Mouse (Mus musculus): ENCODE results near the gene Dusp10. TPM values are rescaled to one million over a fixed set of nuclear protein-coding genes. Genes with fewer than 3 reads are reported as not detected.

Dusp10 gene
- total RNA-seq, 1 experiment: 5.4 TPM

- no peak for DNase-seq (ENCODE audit: low read depth, low spot score)
- Histone ChIP-seq H3K9me3 (ENCODE audit: control insufficient read depth, insufficient read depth, low read depth, low read length) (no peaks in the 10 kb centered on the region), H3K4me3 (ENCODE audit: insufficient read depth in 1 of 2, low read depth in 1 of 2, low read length in 2 of 2, poor library complexity in 1 of 2, severe bottlenecking in 1 of 2) (no peak overlapping the region), H3K9ac (ENCODE audit: insufficient read depth, low read depth, low read length, poor library complexity, severe bottlenecking) (no peak overlapping the region), H3K36me3 (ENCODE audit: control insufficient read depth, insufficient read depth, low read length, poor library complexity, severe bottlenecking) (no peaks in the 10 kb centered on the region), H3K4me1 (ENCODE audit: control insufficient read depth in 2 of 2, insufficient read depth in 2 of 2, low read length in 2 of 2, poor library complexity in 1 of 2) (no peaks in the 10 kb centered on the region), H3K27ac (ENCODE audit: insufficient read depth, low read depth, low read length, poor library complexity, severe bottlenecking) (no peak overlapping the region)
- no peak for TF ChIP-seq ZNF384 (IDR thresholded peaks at IDR 0.05; ENCODE audit: low read depth, low read length)
- no peak for TF ChIP-seq ZC3H11A (IDR thresholded peaks at IDR 0.05; ENCODE audit: borderline replicate concordance, low read depth, low read length)
- no peak for TF ChIP-seq MAFK (IDR thresholded peaks at IDR 0.05; ENCODE audit: insufficient read depth, low read depth, low read length)
- no peak for TF ChIP-seq HCFC1 (IDR thresholded peaks at IDR 0.05; ENCODE audit: borderline replicate concordance, insufficient read depth, low read length)
- TF ChIP-seq CHD2 (IDR thresholded peaks at IDR 0.05; ENCODE audit: low read depth, low read length): no peak
- in situ Hi-C loops (cut with MboI; ENCODE audit: low sequenced_read_pairs in 2 of 2, unreplicated experiment in 2 of 2): no loop called here
These were observed 7.6 kb upstream of the Dusp10 start for GRCm38 (mm10) chr1:184005315-184006058.

GRCm38 (mm10) chr1:184006086-184006485, 7.0 kb upstream of the Dusp10 start:
- in situ Hi-C loops (cut with MboI; ENCODE audit: low sequenced_read_pairs in 2 of 2, unreplicated experiment in 2 of 2): no loop called here
- Histone ChIP-seq H3K4me1 (ENCODE audit: control insufficient read depth in 2 of 2, insufficient read depth in 2 of 2, low read length in 2 of 2, poor library complexity in 1 of 2) (no peaks in the 10 kb centered on the region), H3K9ac (ENCODE audit: insufficient read depth, low read depth, low read length, poor library complexity, severe bottlenecking) (no peak overlapping the region), H3K36me3 (ENCODE audit: control insufficient read depth, insufficient read depth, low read length, poor library complexity, severe bottlenecking) (no peaks in the 10 kb centered on the region), H3K9me3 (ENCODE audit: control insufficient read depth, insufficient read depth, low read depth, low read length) (no peaks in the 10 kb centered on the region), H3K4me3 (ENCODE audit: insufficient read depth in 1 of 2, low read depth in 1 of 2, low read length in 2 of 2, poor library complexity in 1 of 2, severe bottlenecking in 1 of 2) (no peak overlapping the region), H3K27ac (ENCODE audit: insufficient read depth, low read depth, low read length, poor library complexity, severe bottlenecking) (no peak overlapping the region)
- TF ChIP-seq ZC3H11A (IDR thresholded peaks at IDR 0.05; ENCODE audit: borderline replicate concordance, low read depth, low read length) (no peak), ZNF384 (IDR thresholded peaks at IDR 0.05; ENCODE audit: low read depth, low read length) (no peak), MAFK (IDR thresholded peaks at IDR 0.05; ENCODE audit: insufficient read depth, low read depth, low read length) (no peak), HCFC1 (IDR thresholded peaks at IDR 0.05; ENCODE audit: borderline replicate concordance, insufficient read depth, low read length) (no peak), CHD2 (IDR thresholded peaks at IDR 0.05; ENCODE audit: low read depth, low read length) (no peak)
- DNase-seq (ENCODE audit: low read depth, low spot score): no peak

- in situ Hi-C loops (cut with MboI; ENCODE audit: low sequenced_read_pairs in 2 of 2, unreplicated experiment in 2 of 2): no loop called here
- no peak overlapping the region for H3K4me3 ChIP-seq (ENCODE audit: insufficient read depth in 1 of 2, low read depth in 1 of 2, low read length in 2 of 2, poor library complexity in 1 of 2, severe bottlenecking in 1 of 2)
- H3K27ac ChIP-seq (ENCODE audit: insufficient read depth, low read depth, low read length, poor library complexity, severe bottlenecking): no peak overlapping the region
- no peak overlapping the region for H3K9ac ChIP-seq (ENCODE audit: insufficient read depth, low read depth, low read length, poor library complexity, severe bottlenecking)
- H3K4me1 ChIP-seq (ENCODE audit: control insufficient read depth in 2 of 2, insufficient read depth in 2 of 2, low read length in 2 of 2, poor library complexity in 1 of 2): no peaks in the 10 kb centered on the region
- no peaks in the 10 kb centered on the region for H3K9me3 ChIP-seq (ENCODE audit: control insufficient read depth, insufficient read depth, low read depth, low read length)
- DNase-seq (ENCODE audit: low read depth, low spot score): no peak
- TF ChIP-seq ZC3H11A (IDR thresholded peaks at IDR 0.05; ENCODE audit: borderline replicate concordance, low read depth, low read length): no peak
- no peak for TF ChIP-seq CHD2 (IDR thresholded peaks at IDR 0.05; ENCODE audit: low read depth, low read length)
- TF ChIP-seq MAFK (IDR thresholded peaks at IDR 0.05; ENCODE audit: insufficient read depth, low read depth, low read length): no peak
- TF ChIP-seq ZNF384 (IDR thresholded peaks at IDR 0.05; ENCODE audit: low read depth, low read length): no peak
- no peak for TF ChIP-seq HCFC1 (IDR thresholded peaks at IDR 0.05; ENCODE audit: borderline replicate concordance, insufficient read depth, low read length)
- no peaks in the 10 kb centered on the region for H3K36me3 ChIP-seq (ENCODE audit: control insufficient read depth, insufficient read depth, low read length, poor library complexity, severe bottlenecking)
These were observed 1.8 kb upstream of the Dusp10 start for GRCm38 (mm10) chr1:184011311-184011710.

GRCm38 (mm10) chr1:184014091-184014490, 989 bp downstream of the Dusp10 start:
- no peak overlapping the region for H3K27ac ChIP-seq (ENCODE audit: insufficient read depth, low read depth, low read length, poor library complexity, severe bottlenecking)
- H3K36me3 ChIP-seq (ENCODE audit: control insufficient read depth, insufficient read depth, low read length, poor library complexity, severe bottlenecking): no peaks in the 10 kb centered on the region
- no peak for DNase-seq (ENCODE audit: low read depth, low spot score)
- no peak overlapping the region for H3K4me3 ChIP-seq (ENCODE audit: insufficient read depth in 1 of 2, low read depth in 1 of 2, low read length in 2 of 2, poor library complexity in 1 of 2, severe bottlenecking in 1 of 2)
- in situ Hi-C loops (cut with MboI; ENCODE audit: low sequenced_read_pairs in 2 of 2, unreplicated experiment in 2 of 2): no loop called here
- H3K9me3 ChIP-seq (ENCODE audit: control insufficient read depth, insufficient read depth, low read depth, low read length): no peaks in the 10 kb centered on the region
- TF ChIP-seq CHD2 (IDR thresholded peaks at IDR 0.05; ENCODE audit: low read depth, low read length): no peak
- TF ChIP-seq HCFC1 (IDR thresholded peaks at IDR 0.05; ENCODE audit: borderline replicate concordance, insufficient read depth, low read length): no peak
- no peak for TF ChIP-seq ZC3H11A (IDR thresholded peaks at IDR 0.05; ENCODE audit: borderline replicate concordance, low read depth, low read length)
- no peak for TF ChIP-seq MAFK (IDR thresholded peaks at IDR 0.05; ENCODE audit: insufficient read depth, low read depth, low read length)
- no peak for TF ChIP-seq ZNF384 (IDR thresholded peaks at IDR 0.05; ENCODE audit: low read depth, low read length)
- peaks cover 0 to 6% of the 10 kb centered on the region in 2 experiments; a peak in 1 of 4 replicates for H3K4me1 ChIP-seq (ENCODE audit: control insufficient read depth in 2 of 2, insufficient read depth in 2 of 2, low read length in 2 of 2, poor library complexity in 1 of 2)
- H3K9ac ChIP-seq (ENCODE audit: insufficient read depth, low read depth, low read length, poor library complexity, severe bottlenecking): no peak overlapping the region
